Mouse (Mus musculus) liver, embryonic 12.5 days (tissue): Measurements from ENCODE around the gene Neil3. TPM values are rescaled to one million over a fixed set of nuclear protein-coding genes. Genes with fewer than 3 reads are reported as not detected.

Source experiments
- polyA plus RNA-seq: library from polyadenylated mRNA; unstranded; fragments of >200 nt; fragmentation: Nextera tagmentation; extraction: Ambion mirVana; gene quantifications from 2 replicates; pipeline ENCODE4 v1.2.1, GENCODE M21; 2016

The Neil3 gene
- polyA plus RNA-seq, 1 experiment from 2014 or later: 30.8 TPM

Other genes starting within 250 kb of the Neil3 start
- 15.9 and 16.1 TPM in 2 replicates for gene Aga, start 127.3 kb downstream of the Neil3 start, polyA plus RNA-seq